Mouse (Mus musculus) splenic B cell, adult 2 months (primary cell): Measurements from ENCODE around the gene Sirt4.

Experiments
- DNase-seq: peaks from one replicate; pipeline ENCODE4 v3.0.0-alpha.2; 2011; ENCODE audit warnings: low read depth, low spot score
- H3K27me3 ChIP-seq: 2 replicates; pipeline ENCODE4 v1.6.1; 2012; ENCODE audit warnings: mild to moderate bottlenecking, low read length, moderate library complexity, mixed read lengths; ENCODE audit not compliant: control insufficient read depth, poor library complexity, insufficient read depth, severe bottlenecking
- H3K36me3 ChIP-seq: 2 replicates; pipeline ENCODE4 v1.6.1; 2012; ENCODE audit warnings: mild to moderate bottlenecking, low read length, moderate library complexity, mixed read lengths; ENCODE audit not compliant: control insufficient read depth, poor library complexity, insufficient read depth, severe bottlenecking

Gene Sirt4

DNA sequence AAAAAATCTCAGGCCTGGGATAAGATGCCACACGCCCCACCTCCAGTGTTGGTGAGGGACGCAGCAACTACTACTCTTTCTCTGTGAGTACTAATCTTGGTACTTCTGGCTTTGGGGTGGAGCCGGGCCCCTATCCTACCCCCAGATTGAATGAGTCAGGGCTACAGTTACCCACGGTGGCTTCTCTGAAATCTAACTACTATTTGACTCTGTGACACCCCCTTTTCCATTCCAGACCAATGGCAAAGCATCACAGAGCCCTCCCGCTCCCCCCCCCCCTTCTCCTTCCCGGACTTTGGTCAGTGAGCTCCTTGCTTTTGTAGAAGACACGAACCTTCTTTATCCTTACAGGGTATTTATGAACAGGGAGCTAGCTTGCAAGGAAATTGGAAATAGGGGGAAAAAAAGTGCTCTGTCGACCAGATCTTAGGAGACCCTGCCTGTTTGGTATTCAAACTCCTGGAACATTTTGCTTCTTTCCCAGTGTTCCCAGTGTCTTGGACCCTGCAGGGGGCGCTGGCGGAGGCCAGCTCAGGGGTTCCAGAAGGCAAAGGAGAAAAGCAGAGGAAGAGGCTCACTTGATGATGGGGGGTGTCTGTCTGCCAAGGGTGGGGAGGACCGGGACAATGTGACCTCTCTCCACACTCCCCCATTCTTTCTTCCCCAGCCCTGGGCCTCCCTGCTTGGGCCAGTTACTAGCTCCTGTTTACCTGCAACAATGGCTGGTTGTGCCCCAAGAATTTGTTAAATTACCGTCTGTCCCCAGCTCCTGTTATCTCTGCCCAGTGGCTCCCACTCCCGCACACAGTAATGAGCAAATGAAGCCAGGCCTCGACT is 53.2 kb downstream of the Sirt4 start:
- Histone ChIP-seq H3K36me3 (no peaks in the 10 kb centered on the region), H3K27me3 (no peaks in the 10 kb centered on the region; the same call in none of the 2 replicates)
- no peak for DNase-seq

DNA sequence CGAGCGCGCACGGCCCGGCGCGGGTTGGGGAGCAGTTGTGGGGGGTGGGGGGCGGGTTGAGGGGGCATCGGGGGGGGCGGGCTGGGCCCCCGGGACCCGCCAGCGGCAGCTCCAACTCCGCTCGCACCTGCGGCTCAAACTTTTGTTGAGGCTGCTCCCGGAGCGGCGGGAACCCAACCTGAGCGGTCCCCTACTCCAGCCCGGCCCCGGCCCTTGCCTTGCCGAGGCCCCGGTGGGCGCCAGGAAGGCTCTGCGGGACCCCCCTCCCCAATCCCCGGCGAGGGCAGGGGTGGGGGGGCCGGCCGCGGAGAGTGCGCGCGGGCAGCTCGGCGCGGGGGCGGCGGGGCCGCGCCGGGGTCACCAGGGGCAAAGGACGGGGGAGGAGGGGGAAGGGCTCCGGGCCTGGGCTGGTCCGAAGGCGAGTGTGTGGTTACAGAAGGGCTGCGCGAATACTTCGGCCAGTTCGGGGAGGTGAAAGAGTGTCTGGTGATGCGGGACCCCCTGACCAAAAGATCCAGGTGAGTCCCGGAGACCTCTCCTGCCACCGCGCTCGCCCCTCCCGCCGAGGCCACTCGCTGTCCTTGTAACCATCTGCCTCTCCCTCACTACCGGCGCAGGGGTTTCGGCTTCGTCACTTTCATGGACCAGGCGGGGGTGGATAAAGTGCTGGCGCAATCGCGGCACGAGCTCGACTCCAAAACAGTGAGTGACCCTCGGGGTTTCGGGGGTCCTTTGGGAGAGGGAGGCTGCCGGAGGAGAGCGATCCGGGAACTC is 54.2 kb downstream of the Sirt4 start:
- DNase-seq, result no peak
- Histone ChIP-seq H3K36me3 (no peaks in the 10 kb centered on the region), H3K27me3 (no peaks in the 10 kb centered on the region; the same call in none of the 2 replicates)

DNA sequence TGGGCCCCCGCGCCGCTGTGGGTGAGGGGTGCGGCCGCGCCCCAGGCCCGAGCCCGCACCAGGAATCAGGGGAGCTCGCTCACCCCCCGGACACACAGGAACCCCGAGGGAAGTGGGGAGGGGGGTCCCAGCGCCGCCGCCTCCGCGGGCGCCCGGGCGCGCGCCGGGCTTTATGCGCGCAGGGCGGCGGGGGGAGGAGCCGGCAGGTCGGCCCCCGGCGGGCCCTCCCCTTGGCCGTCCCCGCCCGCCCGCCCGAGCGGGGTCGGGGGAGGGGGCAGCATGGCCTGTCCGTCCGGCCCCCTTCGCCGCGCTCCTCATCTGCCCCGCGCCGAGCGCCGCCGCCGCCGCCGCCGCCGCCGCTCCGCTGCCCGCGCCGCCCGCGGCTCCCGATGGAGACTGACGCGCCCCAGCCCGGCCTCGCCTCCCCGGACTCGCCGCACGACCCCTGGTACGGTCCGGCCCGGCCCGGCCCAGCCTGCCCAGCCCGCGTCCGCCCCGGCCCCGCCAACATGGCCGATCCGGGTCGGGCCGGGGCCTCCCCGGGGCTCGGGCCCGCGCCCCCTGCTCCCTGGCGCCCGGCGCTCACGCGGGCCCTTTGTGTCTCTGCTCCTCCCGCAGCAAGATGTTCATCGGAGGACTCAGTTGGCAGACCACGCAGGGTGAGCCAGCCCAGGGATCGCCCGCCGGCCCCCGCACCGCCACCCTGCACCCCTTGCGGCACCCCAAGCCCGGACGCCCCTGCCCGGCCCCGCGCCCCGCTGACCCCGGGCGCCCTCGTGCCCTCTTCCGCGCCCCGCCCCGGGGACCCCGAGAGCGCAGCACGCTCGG is 55.0 kb downstream of the Sirt4 start, which contains the start of gene Msi1:
TSS of gene Msi1 (plus strand) at position 241 of the 828 bp plus-strand sequence.
- no peak for DNase-seq
- Histone ChIP-seq H3K36me3 (no peaks in the 10 kb centered on the region), H3K27me3 (no peaks in the 10 kb centered on the region; the same call in none of the 2 replicates)

DNA sequence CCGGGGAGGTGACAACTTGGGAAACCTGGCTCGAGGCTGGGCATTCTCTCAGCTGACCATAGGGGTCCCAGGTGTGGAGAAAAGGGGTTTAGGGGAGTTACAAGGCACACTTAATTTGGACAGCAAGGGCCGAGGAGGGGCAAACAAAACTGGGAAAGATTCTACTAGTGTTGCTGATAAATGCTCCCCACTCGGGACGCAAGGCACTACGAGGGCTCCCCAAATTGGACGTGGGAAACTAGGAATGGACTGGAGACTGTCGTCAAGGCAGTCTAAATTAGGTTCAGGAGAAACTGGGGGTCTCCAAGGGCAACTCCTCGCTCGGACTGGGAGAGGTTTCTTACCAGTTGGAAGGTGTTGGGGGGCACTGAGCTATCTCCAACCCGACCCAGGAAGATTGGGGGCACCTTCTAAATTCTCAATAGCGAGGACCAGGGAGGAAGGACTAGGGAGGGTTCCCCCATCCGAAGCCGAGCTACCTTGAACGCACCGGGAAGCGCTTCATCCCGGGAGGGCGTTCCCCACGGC is 55.6 kb downstream of the Sirt4 start:
- DNase-seq, result no peak
- Histone ChIP-seq H3K27me3 (no peaks in the 10 kb centered on the region; the same call in none of the 2 replicates), H3K36me3 (no peaks in the 10 kb centered on the region)
